In genomic region chr10:12574760-12575159, GRCm38 (mm10) we compare ENCODE assay signal across 15 mouse cellular contexts.
DNase-seq lines count a peak whose midpoint lies in the region; ATAC-seq and TF ChIP-seq lines count a peak whose summit lies in the region.
"Had no signal": no experiment of that assay in that cellular context is flagged by ENCODE, and none has a peak within 500 bp of the region (broad histone marks: within the 10 kb centered on the region; RNA-seq: fewer than 3 reads in every experiment).

No protein-coding gene starts in this region.

- no peak for DNase-seq in frontal cortex, postnatal 14 days (ENCODE audit: low spot score in 2 of 2)
- DNase-seq in forebrain, embryonic 14.5 days (ENCODE audit: low spot score) = peak; percentile 31
- peak; percentile 34 for DNase-seq in midbrain, embryonic 14.5 days
- DNase-seq in liver, postnatal 0 days = no peak
- no peak for DNase-seq in urinary bladder, postnatal 4 days (ENCODE audit: low spot score in 2 of 2)
- DNase-seq in cerebellum, postnatal 10 days = no peak
- DNase-seq: cerebellum, adult 9-11 months; gastrocnemius, postnatal 10 days; kidney, adult 18-20 months; layer of hippocampus, adult 9-11 months; lung, adult 2 months had no signal

- peaks cover 4% of the 10 kb centered on the region; the same call in 1 of the 2 replicates for H3K36me3 ChIP-seq in E14TG2a.4 (ENCODE audit: insufficient read depth, low read length)
- no peaks in the 10 kb centered on the region for H3K36me3 ChIP-seq in forebrain, embryonic 14.5 days (ENCODE audit: control insufficient read depth, insufficient read depth, low read length)
- no peaks in the 10 kb centered on the region for H3K36me3 ChIP-seq in midbrain, embryonic 14.5 days (ENCODE audit: control insufficient read depth, insufficient read depth, low read length)
- H3K36me3 ChIP-seq in liver, postnatal 0 days (replicated peaks; ENCODE audit: insufficient read depth, low read length) = no peaks in the 10 kb centered on the region
- H3K36me3 ChIP-seq: heart, embryonic 15.5 days; limb, embryonic 12.5 days had no signal

- WGBS in forebrain, embryonic 14.5 days = 18% methylated on average over 10 of the region's 10 CpGs
- 27% methylated on average over 10 of the region's 10 CpGs for WGBS in midbrain, embryonic 14.5 days
- 79% methylated on average over 10 of the region's 10 CpGs for WGBS in liver, postnatal 0 days (ENCODE audit: insufficient replicate concordance)

- peaks cover 86% of the 10 kb centered on the region for H3K4me1 ChIP-seq in E14TG2a.4 (replicated peaks; ENCODE audit: low read depth, low read length)
- peaks cover 6% of the 10 kb centered on the region; the same call in 1 of the 2 replicates for H3K4me1 ChIP-seq in forebrain, embryonic 14.5 days (ENCODE audit: control insufficient read depth, insufficient read depth, low read length)
- H3K4me1 ChIP-seq in midbrain, embryonic 14.5 days (ENCODE audit: control insufficient read depth, insufficient read depth, low read length) = peaks cover 10% of the 10 kb centered on the region; the same call in 1 of the 2 replicates
- H3K4me1 ChIP-seq in liver, postnatal 0 days (ENCODE audit: insufficient read depth) = no peaks in the 10 kb centered on the region

- no peak overlapping the region for H3K27ac ChIP-seq in forebrain, embryonic 14.5 days (ENCODE audit: low read depth, low read length)
- H3K27ac ChIP-seq in midbrain, embryonic 14.5 days (replicated peaks; ENCODE audit: low read depth, low read length) = no peak overlapping the region
- no peak overlapping the region for H3K27ac ChIP-seq in liver, postnatal 0 days (ENCODE audit: low read depth)
- H3K27ac ChIP-seq: heart, embryonic 15.5 days; limb, embryonic 12.5 days had no signal

- no peak for TF ChIP-seq EP300 in liver, postnatal 0 days (IDR thresholded peaks at IDR 0.05; ENCODE audit: low read depth)

- TF ChIP-seq CTCF in E14TG2a.4 (conservative IDR thresholded peaks at IDR 0.05; ENCODE audit: low read length) = no peak
- no peak for TF ChIP-seq CTCF in liver, postnatal 0 days (IDR thresholded peaks at IDR 0.05; ENCODE audit: low read depth)

- peak overlapping the region; percentile 10; the same call in 1 of the 2 replicates for H3K9ac ChIP-seq in forebrain, embryonic 14.5 days (ENCODE audit: low read length)
- H3K9ac ChIP-seq in midbrain, embryonic 14.5 days (replicated peaks; ENCODE audit: low read length) = no peak overlapping the region
- no peak overlapping the region for H3K9ac ChIP-seq in liver, postnatal 0 days (replicated peaks)
- H3K9ac ChIP-seq: heart, embryonic 15.5 days; limb, embryonic 12.5 days had no signal

- peak overlapping the region; percentile 44 for H3K4me3 ChIP-seq in E14TG2a.4 (replicated peaks; ENCODE audit: low read length)
- no peak overlapping the region for H3K4me3 ChIP-seq in forebrain, embryonic 14.5 days (ENCODE audit: low read depth, low read length)
- H3K4me3 ChIP-seq in midbrain, embryonic 14.5 days (replicated peaks; ENCODE audit: low read depth, low read length) = no peak overlapping the region
- no peak overlapping the region for H3K4me3 ChIP-seq in liver, postnatal 0 days (ENCODE audit: low read depth, low read length)
- H3K4me3 ChIP-seq: heart, embryonic 15.5 days; limb, embryonic 12.5 days had no signal

- peak overlapping the region; percentile 28 for H3K4me2 ChIP-seq in forebrain, embryonic 14.5 days (ENCODE audit: low read length)
- H3K4me2 ChIP-seq in midbrain, embryonic 14.5 days (ENCODE audit: low read length) = peak overlapping the region; percentile 28
- no peak overlapping the region for H3K4me2 ChIP-seq in liver, postnatal 0 days (ENCODE audit: low read depth, low read length)
- H3K4me2 ChIP-seq: heart, embryonic 15.5 days; limb, embryonic 12.5 days had no signal

- no peaks in the 10 kb centered on the region for H3K27me3 ChIP-seq in E14TG2a.4 (ENCODE audit: insufficient read depth, low read length)
- no peaks in the 10 kb centered on the region for H3K27me3 ChIP-seq in forebrain, embryonic 14.5 days (replicated peaks; ENCODE audit: control insufficient read depth, insufficient read depth, low read length)
- H3K27me3 ChIP-seq in midbrain, embryonic 14.5 days (ENCODE audit: control insufficient read depth, insufficient read depth, low read length) = no peaks in the 10 kb centered on the region
- no peaks in the 10 kb centered on the region for H3K27me3 ChIP-seq in liver, postnatal 0 days (ENCODE audit: insufficient read depth, low read length)
- H3K27me3 ChIP-seq: heart, embryonic 15.5 days; limb, embryonic 12.5 days had no signal

- peak; percentile 62 for ATAC-seq in frontal cortex, adult (ENCODE audit: low TSS enrichment)
- peak; percentile 49 for ATAC-seq in forebrain, embryonic 14.5 days
- peak; percentile 51; the same call in 1 of the 2 replicates for ATAC-seq in midbrain, embryonic 14.5 days (ENCODE audit: low FRiP score, low TSS enrichment)
- ATAC-seq in liver, postnatal 0 days = no peak

- 0 out of 2 replicates have a peak, but pooled peaks cover 5% of the 10 kb centered on the region for H3K9me3 ChIP-seq in E14TG2a.4 (ENCODE audit: low read length)
- H3K9me3 ChIP-seq in forebrain, embryonic 14.5 days (replicated peaks; ENCODE audit: control insufficient read depth, low read length) = no peaks in the 10 kb centered on the region
- no peaks in the 10 kb centered on the region for H3K9me3 ChIP-seq in midbrain, embryonic 14.5 days (ENCODE audit: control insufficient read depth, low read length)
- H3K9me3 ChIP-seq in liver, postnatal 0 days (ENCODE audit: low read length) = no peaks in the 10 kb centered on the region
- H3K9me3 ChIP-seq: heart, embryonic 15.5 days; limb, embryonic 12.5 days had no signal

Comparison
In these comparisons a context has a peak if more than half of its experiments do, and no peak if none do; other contexts are left out.
1. DNase-seq: peak in forebrain, embryonic 14.5 days (single experiment) and midbrain, embryonic 14.5 days (single experiment); none in frontal cortex, postnatal 14 days (0 of 2), liver, postnatal 0 days (single experiment), urinary bladder, postnatal 4 days (0 of 2) and cerebellum, postnatal 10 days (0 of 2).